Mouse (Mus musculus) thymus, adult 2 months (tissue): ENCODE measurements around the gene Tpm1.

ENCODE experiments used
- CTCF ChIP-seq: fragments of 200-500 bp; IDR thresholded peaks from 2 replicates; pipeline ENCODE4 v1.5.1; 2012; ENCODE audit warnings: mild to moderate bottlenecking, control low read depth, low read length, moderate library complexity, borderline replicate concordance; ENCODE audit not compliant: control insufficient read depth, poor library complexity, insufficient read depth; ENCODE audit errors: extremely low read depth
- POLR2A ChIP-seq: fragments of 200-500 bp; IDR thresholded peaks from 2 replicates; pipeline ENCODE4 v1.6.1; 2012; ENCODE audit warnings: mild to moderate bottlenecking, low read length, control low read depth, moderate library complexity; ENCODE audit not compliant: control insufficient read depth, poor library complexity, insufficient read depth; ENCODE audit errors: extremely low read depth

DNA sequence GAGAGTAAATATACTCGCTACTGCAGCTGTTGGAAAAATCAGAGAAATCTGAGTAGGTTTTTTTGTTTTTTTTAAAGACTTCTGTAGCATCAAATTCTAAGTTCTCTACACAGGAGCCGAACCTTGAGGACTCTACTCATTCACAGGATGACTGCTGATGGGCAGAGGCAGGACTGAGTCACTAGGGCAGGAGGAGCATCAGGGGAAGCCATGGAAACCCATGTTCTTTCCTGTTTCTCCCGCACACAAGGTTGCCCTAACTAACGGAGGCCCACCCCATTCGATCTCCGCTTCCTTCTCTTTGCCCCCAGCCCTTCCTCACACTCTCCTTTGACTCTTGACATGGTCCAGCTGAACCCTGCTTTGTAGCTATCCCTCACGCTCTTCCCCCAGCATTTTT, 10.5 kb downstream of the Tpm1 start:
- TF ChIP-seq CTCF, result no peak
- no peak for TF ChIP-seq POLR2A
